Mouse (Mus musculus): ENCODE data around the gene Zfp36l1.

GRCm38 (mm10) chr12:80064306-80064705, 48.5 kb downstream of the Zfp36l1 start:
- TF ChIP-seq FLI1 (IDR thresholded peaks at IDR 0.05; ENCODE audit: low read length): no peak
- TF ChIP-seq GATA1 (IDR thresholded peaks at IDR 0.05; ENCODE audit: borderline replicate concordance, low read length): no peak

Measured in megakaryocyte, embryonic 14.5 days (primary cell).